Mouse (Mus musculus): ENCODE measurements around the gene Arih1.

DNA sequence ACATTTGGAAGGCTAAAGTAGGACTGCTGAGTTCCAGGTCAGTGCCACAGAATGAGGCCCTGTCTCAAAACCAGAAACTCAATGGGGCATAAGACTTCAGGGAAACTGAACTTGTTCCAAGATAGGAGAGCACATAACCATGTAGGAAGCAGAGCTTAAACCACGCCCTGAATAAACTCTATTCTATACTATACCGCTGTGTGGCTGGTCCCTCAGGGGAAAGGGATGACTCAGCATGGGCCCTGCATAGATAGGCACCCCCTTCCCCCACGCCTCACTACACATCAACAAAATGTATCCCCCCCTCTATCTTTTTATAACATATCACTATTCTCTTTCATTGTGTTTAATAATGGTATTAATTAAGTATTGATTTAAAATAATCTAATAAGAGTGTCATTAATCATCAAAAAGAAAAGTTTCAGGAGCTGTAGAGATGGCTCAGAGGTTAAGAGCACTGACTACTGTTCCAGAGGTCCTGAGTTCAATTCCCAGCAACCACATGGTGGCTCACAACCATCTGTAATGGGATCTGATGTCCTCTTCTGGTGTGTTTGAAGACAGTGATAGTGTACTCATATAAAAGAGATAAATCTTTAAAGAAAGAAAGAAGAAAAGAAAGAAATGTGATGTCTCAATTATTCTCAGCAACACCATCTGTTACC is 30.9 kb downstream of the Arih1 start:
- no peak for TF ChIP-seq CTCF (IDR thresholded peaks at IDR 0.05; ENCODE audit: low read depth)
- TF ChIP-seq EP300 (IDR thresholded peaks at IDR 0.05; ENCODE audit: low read depth), result no peak; the same call in 1 of the 2 replicates
